Mouse (Mus musculus) embryonic facial prominence, embryonic 13.5 days (tissue): ENCODE measurements around the gene C1ql1. TPM values are rescaled to one million over a fixed set of nuclear protein-coding genes. Genes with fewer than 3 reads are reported as not detected.

Experiments
- ATAC-seq: fragments of 200-750 bp; cut with Nextera tagmentation; 2 replicates; pipeline ENCODE4 v1.8.0; 2017; ENCODE audit warnings: low read depth; ENCODE audit not compliant: insufficient number of reproducible peaks, insufficient read depth, low FRiP score, low TSS enrichment
- H3K27ac ChIP-seq: fragments of 300-500 bp; sonication (generic); 2 replicates; pipeline ENCODE4 v1.5.1; 2015; ENCODE audit warnings: moderate library complexity, mild to moderate bottlenecking, inconsistent platforms
- H3K27me3 ChIP-seq: fragments of 300-500 bp; sonication (generic); 2 replicates; pipeline ENCODE4 v1.6.1; 2015; ENCODE audit warnings: mild to moderate bottlenecking, inconsistent platforms
- H3K36me3 ChIP-seq: fragments of 300-500 bp; sonication (generic); 2 replicates; pipeline ENCODE4 v1.6.1; 2015; ENCODE audit warnings: mild to moderate bottlenecking, inconsistent platforms
- H3K4me1 ChIP-seq: fragments of 300-500 bp; sonication (generic); 2 replicates; pipeline ENCODE4 v1.6.1; 2015; ENCODE audit warnings: inconsistent platforms
- H3K4me2 ChIP-seq: fragments of 300-500 bp; sonication (generic); 2 replicates; pipeline ENCODE4 v1.6.1; 2015; ENCODE audit warnings: moderate library complexity, mild to moderate bottlenecking, inconsistent platforms
- H3K4me3 ChIP-seq: fragments of 300-500 bp; sonication (generic); 2 replicates; pipeline ENCODE4 v1.5.1; 2015; ENCODE audit warnings: mild to moderate bottlenecking, inconsistent platforms
- H3K9ac ChIP-seq: fragments of 300-500 bp; sonication (generic); 2 replicates; pipeline ENCODE4 v1.6.1; 2015; ENCODE audit warnings: mild to moderate bottlenecking, inconsistent platforms
- H3K9me3 ChIP-seq: fragments of 300-500 bp; sonication (generic); 2 replicates; pipeline ENCODE4 v1.6.1; 2016; ENCODE audit warnings: inconsistent platforms
- WGBS: fragments of 180-500 bp; shearing (Covaris S2); methylation state at CpG from one replicate; pipeline ENCODE4 v1.1.7; 2015; ENCODE audit warnings: mixed read lengths; 5-methylcytosine and 5-hydroxymethylcytosine counted together
- polyA plus RNA-seq: library from polyadenylated mRNA; unstranded; fragments of >200 nt; fragmentation: Nextera tagmentation; extraction: Ambion mirVana; gene quantifications from 2 replicates; pipeline ENCODE4 v1.2.1, GENCODE M21; 2015

C1ql1 gene
- polyA plus RNA-seq, 1 experiment from 2014 or later = 3.4 TPM

DNA sequence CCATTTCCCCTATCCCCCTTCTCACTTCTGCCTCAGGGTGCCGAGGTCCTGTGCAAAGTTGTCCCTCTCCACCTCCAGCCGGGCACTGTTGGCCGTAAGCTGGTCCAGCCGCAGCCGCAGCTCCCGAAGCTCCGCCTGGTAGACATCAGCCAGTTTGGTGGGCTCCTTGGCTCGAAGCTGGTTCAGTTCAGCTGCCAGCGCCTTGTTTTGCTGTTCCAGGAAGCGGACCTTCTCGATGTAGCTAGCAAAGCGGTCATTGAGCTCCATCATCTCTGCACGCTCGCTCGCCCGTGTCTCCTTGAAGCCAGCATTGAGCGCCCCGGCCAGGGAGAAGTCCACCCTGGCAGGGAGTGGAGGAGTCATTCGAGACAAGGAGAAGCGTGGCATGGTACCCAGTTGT is 49.8 kb downstream of the C1ql1 start:
- Histone ChIP-seq H3K9ac (0 out of 2 replicates have a peak overlapping the region, but pooled peaks have one; percentile 6), H3K27me3 (peaks cover 60% of the 10 kb centered on the region), H3K36me3 (no peaks in the 10 kb centered on the region), H3K4me3 (no peak overlapping the region), H3K4me2 (no peak overlapping the region), H3K27ac (no peak overlapping the region), H3K4me1 (peaks cover 13% of the 10 kb centered on the region), H3K9me3 (no peaks in the 10 kb centered on the region)
- no peak for ATAC-seq
- 81% methylated on average over 20 of the region's 20 CpGs for WGBS

DNA sequence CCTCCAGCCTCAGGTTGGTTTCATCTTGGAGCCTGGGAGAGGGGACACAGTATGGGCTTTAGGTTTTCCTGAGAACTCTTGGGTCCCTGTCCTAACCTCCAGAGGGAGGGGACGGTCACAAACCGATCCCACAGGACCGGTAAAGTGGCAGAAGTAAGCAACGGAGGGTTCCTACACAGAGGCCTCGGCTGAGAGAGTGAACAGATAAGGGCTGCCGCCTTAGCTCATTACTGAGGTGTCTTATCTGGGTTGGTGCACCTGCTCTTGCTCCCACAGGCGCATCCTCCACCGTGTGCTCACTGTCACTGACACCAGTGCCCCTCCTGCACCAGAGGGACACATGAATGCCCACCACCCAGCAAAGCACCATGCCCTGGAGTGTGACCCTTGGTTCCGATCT is 50.7 kb downstream of the C1ql1 start:
- H3K27me3 ChIP-seq = peaks cover 63% of the 10 kb centered on the region
- no peak overlapping the region for H3K9ac ChIP-seq
- no peak overlapping the region for H3K4me3 ChIP-seq
- H3K4me2 ChIP-seq = no peak overlapping the region
- no peaks in the 10 kb centered on the region for H3K9me3 ChIP-seq
- ATAC-seq = no peak
- peaks cover 13% of the 10 kb centered on the region for H3K4me1 ChIP-seq
- WGBS = 79% methylated on average over 9 of the region's 9 CpGs
- no peak overlapping the region for H3K27ac ChIP-seq
- H3K36me3 ChIP-seq = no peaks in the 10 kb centered on the region

DNA sequence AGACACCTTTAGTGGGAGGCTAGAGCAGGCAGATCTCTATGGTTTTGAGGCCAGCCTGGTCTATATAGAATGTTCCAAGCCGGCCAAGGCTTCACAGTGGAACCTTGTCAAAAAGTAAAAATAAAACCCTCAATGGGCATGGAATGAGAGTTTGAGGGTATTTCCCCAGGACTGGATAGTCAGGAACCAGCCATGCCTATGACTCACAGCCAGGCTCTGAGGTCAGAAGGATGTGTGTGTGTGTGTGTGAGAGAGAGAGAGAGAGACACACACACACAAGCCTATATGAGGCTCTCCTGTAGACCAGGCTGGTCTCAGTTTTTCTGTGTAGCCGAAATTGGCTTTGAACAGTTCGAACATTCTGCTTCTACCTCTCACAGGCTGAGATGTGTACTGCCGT is 51.8 kb downstream of the C1ql1 start:
- Histone ChIP-seq H3K36me3 (no peaks in the 10 kb centered on the region), H3K9ac (no peak overlapping the region), H3K27me3 (peaks cover 64% of the 10 kb centered on the region), H3K4me2 (no peak overlapping the region), H3K27ac (no peak overlapping the region), H3K4me3 (no peak overlapping the region), H3K4me1 (peaks cover 13% of the 10 kb centered on the region), H3K9me3 (no peaks in the 10 kb centered on the region)
- 89% methylated on average over 4 of the region's 4 CpGs for WGBS
- no peak for ATAC-seq

DNA sequence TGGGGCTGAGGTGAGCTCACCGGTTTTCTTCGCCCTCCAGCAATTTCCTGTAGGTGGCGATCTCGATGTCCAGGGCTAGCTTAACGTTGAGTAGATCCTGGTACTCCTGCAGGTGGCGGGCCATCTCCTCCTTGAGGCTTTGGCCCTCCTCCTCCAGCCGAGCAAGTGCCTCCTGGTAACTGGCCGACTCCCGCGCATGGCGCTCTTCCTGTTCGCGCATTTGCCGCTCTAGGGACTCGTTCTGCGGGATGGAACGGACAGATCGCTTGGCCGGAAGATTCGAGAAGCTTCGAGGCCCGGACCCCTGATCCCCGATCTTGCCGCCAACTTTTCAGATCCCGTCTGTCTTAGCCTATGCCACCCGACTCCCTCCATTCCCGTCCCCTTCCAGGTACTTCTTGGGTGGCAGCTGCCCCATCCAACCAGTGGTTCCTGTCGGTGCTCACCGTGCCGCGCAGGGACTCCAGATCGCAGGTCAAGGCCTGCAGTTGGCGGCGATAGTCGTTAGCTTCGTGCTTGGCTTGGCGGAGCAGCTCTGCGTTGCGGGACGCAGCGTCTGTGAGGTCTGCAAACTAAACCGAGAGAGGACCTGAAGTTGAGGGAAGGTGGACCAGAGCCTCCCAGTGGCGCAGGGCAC is 53.4 kb downstream of the C1ql1 start:
- Histone ChIP-seq H3K27ac (no peak overlapping the region), H3K36me3 (no peaks in the 10 kb centered on the region), H3K4me3 (peak overlapping the region; percentile 42), H3K4me2 (peak overlapping the region; percentile 76), H3K27me3 (peaks cover 57% of the 10 kb centered on the region), H3K4me1 (peaks cover 13% of the 10 kb centered on the region), H3K9me3 (no peaks in the 10 kb centered on the region), H3K9ac (peak overlapping the region; percentile 77)
- ATAC-seq = no peak
- WGBS = 3% methylated on average over 43 of the region's 43 CpGs

DNA sequence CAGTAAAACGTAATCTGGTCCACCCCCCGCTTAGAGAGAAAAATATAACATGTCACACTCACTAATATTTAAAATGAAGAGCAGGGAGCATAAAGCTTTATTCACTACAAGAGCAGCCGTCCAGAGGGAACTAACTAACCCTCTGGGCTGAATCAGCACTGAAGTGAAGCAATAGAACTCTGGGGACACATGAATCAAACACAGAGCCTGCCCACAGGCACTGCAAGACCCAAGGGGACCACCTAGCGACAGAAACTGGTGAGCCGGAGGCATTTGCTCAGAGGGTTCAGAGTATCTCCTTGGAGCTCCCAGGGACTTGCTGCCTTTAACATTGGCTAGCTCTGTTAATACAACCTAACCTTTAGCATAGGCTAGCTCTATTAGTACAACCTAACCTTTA is 56.4 kb downstream of the C1ql1 start:
- no peak overlapping the region for H3K4me3 ChIP-seq
- H3K9ac ChIP-seq = no peak overlapping the region
- no peak overlapping the region for H3K4me2 ChIP-seq
- H3K9me3 ChIP-seq = no peaks in the 10 kb centered on the region
- peaks cover 12% of the 10 kb centered on the region; the same call in 1 of the 2 replicates for H3K4me1 ChIP-seq
- ATAC-seq = no peak
- no peak overlapping the region for H3K27ac ChIP-seq
- WGBS = 60% methylated on average over 5 of the region's 5 CpGs
- peaks cover 51% of the 10 kb centered on the region for H3K27me3 ChIP-seq
- H3K36me3 ChIP-seq = no peaks in the 10 kb centered on the region

Other genes starting within 250 kb of the C1ql1 start
- 44.6 and 46.9 TPM in 2 replicates for gene Ccdc43, start 248.9 kb downstream of the C1ql1 start, polyA plus RNA-seq
- 13.8 and 14.4 TPM in 2 replicates for gene Adam11, start 185.2 kb downstream of the C1ql1 start, polyA plus RNA-seq
- gene Gjc1, start 127.0 kb downstream of the C1ql1 start, polyA plus RNA-seq = 75.7 and 81.9 TPM in 2 replicates
- not detected in 2 replicates for gene Higd1b, start 110.8 kb downstream of the C1ql1 start, polyA plus RNA-seq
- 189 and 196 TPM in 2 replicates for gene Eftud2, start 65.7 kb downstream of the C1ql1 start, polyA plus RNA-seq
- gene Ccdc103, start 65.5 kb downstream of the C1ql1 start, polyA plus RNA-seq = 0.79 and 1.2 TPM in 2 replicates
- not detected in 2 replicates for gene Fam187a, start 61.5 kb downstream of the C1ql1 start, polyA plus RNA-seq
- 0.10 and 0.39 TPM in 2 replicates for gene Gfap, start 45.8 kb downstream of the C1ql1 start, polyA plus RNA-seq
- 11.0 and 12.8 TPM in 2 replicates for gene Kif18b, start 21.6 kb downstream of the C1ql1 start, polyA plus RNA-seq
- gene Nmt1, start 81.5 kb upstream of the C1ql1 start, polyA plus RNA-seq = 67.8 and 68.5 TPM in 2 replicates
- 189 and 192 TPM in 2 replicates for gene Dcakd, start 81.6 kb upstream of the C1ql1 start, polyA plus RNA-seq
- gene Plcd3, start 155.0 kb upstream of the C1ql1 start, polyA plus RNA-seq = 5.3 and 7.2 TPM in 2 replicates
- gene Acbd4, start 155.0 kb upstream of the C1ql1 start, polyA plus RNA-seq = 16.6 and 17.4 TPM in 2 replicates
- 5.2 and 6.9 TPM in 2 replicates for gene Hexim1, start 169.5 kb upstream of the C1ql1 start, polyA plus RNA-seq
- 15.0 and 16.2 TPM in 2 replicates for gene Hexim2, start 185.7 kb upstream of the C1ql1 start, polyA plus RNA-seq
- 1.7 and 2.4 TPM in 2 replicates for gene Fmnl1, start 224.4 kb upstream of the C1ql1 start, polyA plus RNA-seq